Mouse (Mus musculus) ES-E14 (cell line): ENCODE data around the gene Agap1.

Experiments used
- CHD2 ChIP-seq: IDR thresholded peaks from 2 replicates; pipeline ENCODE4 v1.6.1; 2014; ENCODE audit warnings: mild to moderate bottlenecking, low read depth, low read length, inconsistent platforms
- HCFC1 ChIP-seq: IDR thresholded peaks from 2 replicates; pipeline ENCODE4 v1.6.1; 2012; ENCODE audit warnings: low read length, inconsistent platforms, borderline replicate concordance; ENCODE audit not compliant: insufficient read depth
- MAFK ChIP-seq: IDR thresholded peaks from 2 replicates; pipeline ENCODE4 v1.6.1; 2014; ENCODE audit warnings: mild to moderate bottlenecking, low read depth, low read length, inconsistent platforms; ENCODE audit not compliant: insufficient read depth
- ZC3H11A ChIP-seq: IDR thresholded peaks from 2 replicates; pipeline ENCODE4 v1.6.1; 2012; ENCODE audit warnings: low read depth, mild to moderate bottlenecking, inconsistent platforms, low read length, borderline replicate concordance
- ZNF384 ChIP-seq: IDR thresholded peaks from 2 replicates; pipeline ENCODE4 v1.6.1; 2012; ENCODE audit warnings: low read depth, low read length, inconsistent platforms

DNA sequence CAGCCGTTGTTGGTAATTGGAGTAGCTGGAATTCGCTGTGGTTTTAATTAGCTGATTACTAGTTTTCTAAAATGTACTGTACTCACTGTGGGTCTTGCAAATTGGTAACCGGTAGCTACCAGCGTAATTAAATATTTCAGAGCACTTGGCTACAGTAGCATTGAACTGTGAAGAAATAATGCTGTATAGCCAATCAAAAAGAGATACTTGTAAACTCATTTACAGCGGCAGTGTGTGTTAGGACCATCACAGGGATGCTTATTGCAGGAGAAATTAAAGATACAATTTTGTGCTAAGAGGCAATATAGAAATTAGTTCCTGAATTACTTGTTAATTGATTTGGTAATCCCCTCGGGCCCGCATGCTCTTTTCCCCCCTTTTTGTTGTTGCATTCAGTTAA, 226.1 kb downstream of the Agap1 start:
- TF ChIP-seq ZNF384 (no peak), MAFK (no peak), CHD2 (no peak), HCFC1 (no peak), ZC3H11A (no peak)
